Mouse (Mus musculus) liver, embryonic 12.5 days (tissue): ENCODE measurements at regions not wholly inside any gene's neighbourhood (a gene's known extent, or its start where the extent isn't known, plus 50 kb on each side); places are given as distances from the start of the nearest gene placed in this dataset.

Experiments used
- ATAC-seq: fragments of 200-750 bp; cut with Nextera tagmentation; 2 replicates; pipeline ENCODE4 v1.8.0; 2017; ENCODE audit warnings: moderate number of reproducible peaks, mild to moderate bottlenecking, moderate library complexity
- H3K27ac ChIP-seq: fragments of 300-500 bp; sonication (generic); 2 replicates; pipeline ENCODE4 v1.5.1; 2016; ENCODE audit warnings: mild to moderate bottlenecking
- H3K27me3 ChIP-seq: fragments of 300-500 bp; sonication (generic); replicated peaks from 2 replicates; pipeline ENCODE4 v1.6.1; 2016; ENCODE audit warnings: mild to moderate bottlenecking, moderate library complexity
- H3K36me3 ChIP-seq: fragments of 300-500 bp; sonication (generic); 2 replicates; pipeline ENCODE4 v1.6.1; 2016; ENCODE audit warnings: mild to moderate bottlenecking, moderate library complexity
- H3K4me1 ChIP-seq: fragments of 300-500 bp; sonication (generic); 2 replicates; pipeline ENCODE4 v1.6.1; 2016
- H3K4me2 ChIP-seq: fragments of 300-500 bp; sonication (generic); 2 replicates; pipeline ENCODE4 v1.6.1; 2016; ENCODE audit warnings: mild to moderate bottlenecking, moderate library complexity
- H3K4me3 ChIP-seq: fragments of 300-500 bp; sonication (generic); 2 replicates; pipeline ENCODE4 v1.5.1; 2016; ENCODE audit warnings: mild to moderate bottlenecking, moderate library complexity
- H3K9ac ChIP-seq: fragments of 300-500 bp; sonication (generic); 2 replicates; pipeline ENCODE4 v1.6.1; 2016; ENCODE audit warnings: mild to moderate bottlenecking, moderate library complexity
- H3K9me3 ChIP-seq: fragments of 300-500 bp; sonication (generic); replicated peaks from 2 replicates; pipeline ENCODE4 v1.6.1; 2016; ENCODE audit warnings: mild to moderate bottlenecking, moderate library complexity
- WGBS: fragments of 180-500 bp; shearing (Covaris S2); methylation state at CpG from one replicate; pipeline ENCODE4 v1.1.7; 2016; ENCODE audit not compliant: insufficient replicate concordance; 5-methylcytosine and 5-hydroxymethylcytosine counted together

DNA sequence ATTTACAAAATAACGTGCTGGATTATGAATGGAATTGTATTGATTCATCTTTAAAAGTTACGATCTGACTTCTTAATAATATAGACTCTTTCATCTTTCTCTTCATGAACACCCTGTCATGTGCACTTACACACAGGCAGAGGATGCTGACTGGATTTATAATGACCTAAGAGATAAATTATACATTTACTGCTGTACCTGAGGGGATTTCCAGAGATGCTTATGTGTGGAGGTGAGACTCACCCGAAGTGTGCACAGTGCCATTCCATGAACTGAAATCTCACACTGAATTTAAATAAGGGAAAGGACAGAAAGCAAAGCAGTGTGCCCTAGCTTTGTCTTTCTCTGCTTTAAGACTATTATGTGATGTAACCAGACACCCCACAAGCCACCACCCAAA lies 291.9 kb upstream of the Lrrn1 start:
- Histone ChIP-seq H3K9ac (no peak overlapping the region), H3K4me3 (no peak overlapping the region), H3K27ac (no peak overlapping the region), H3K27me3 (no peaks in the 10 kb centered on the region), H3K4me2 (no peak overlapping the region), H3K9me3 (no peaks in the 10 kb centered on the region), H3K36me3 (no peaks in the 10 kb centered on the region), H3K4me1 (no peaks in the 10 kb centered on the region)
- WGBS = 76% methylated on average over 3 of the region's 3 CpGs
- ATAC-seq = no peak

- Histone ChIP-seq H3K36me3 (no peaks in the 10 kb centered on the region), H3K27me3 (no peaks in the 10 kb centered on the region), H3K9ac (no peak overlapping the region), H3K27ac (no peak overlapping the region), H3K4me3 (no peak overlapping the region), H3K9me3 (no peaks in the 10 kb centered on the region), H3K4me2 (no peak overlapping the region), H3K4me1 (no peaks in the 10 kb centered on the region)
- 52% methylated on average over 3 of the region's 3 CpGs for WGBS
- ATAC-seq = no peak
These were observed 285.6 kb upstream of the Lrrn1 start for GRCm38 (mm10) chr6:107243981-107244380.

- Histone ChIP-seq H3K36me3 (no peaks in the 10 kb centered on the region), H3K4me3 (no peak overlapping the region), H3K27ac (no peak overlapping the region), H3K4me1 (no peaks in the 10 kb centered on the region), H3K9ac (no peak overlapping the region), H3K4me2 (no peak overlapping the region), H3K9me3 (no peaks in the 10 kb centered on the region), H3K27me3 (no peaks in the 10 kb centered on the region)
- 78% methylated on average over 15 of the region's 15 CpGs for WGBS
- ATAC-seq = no peak
These were observed 249.2 kb upstream of the Lrrn1 start for GRCm38 (mm10) chr6:107280348-107280747.

DNA sequence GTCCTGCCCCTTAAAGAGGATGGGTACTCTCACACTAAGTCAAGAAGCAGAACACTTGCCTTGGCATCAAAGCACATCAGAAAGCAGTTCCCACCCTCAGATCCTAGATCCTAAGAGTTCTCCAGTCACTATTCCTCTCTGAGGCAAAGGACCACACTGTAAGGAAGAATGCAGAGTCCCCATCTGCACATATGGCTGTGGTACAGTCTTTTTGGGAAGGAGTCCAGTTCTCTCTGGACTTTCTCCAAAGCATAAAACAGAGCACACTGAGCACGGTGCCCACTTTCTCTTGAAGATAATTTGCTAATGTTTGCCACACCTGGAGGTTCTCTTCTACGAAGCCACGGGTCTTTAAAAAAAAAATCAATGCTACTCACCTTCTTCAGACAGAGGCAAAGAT lies 238.7 kb upstream of the Lrrn1 start:
- H3K9ac ChIP-seq = no peak overlapping the region
- H3K4me3 ChIP-seq = no peak overlapping the region
- no peaks in the 10 kb centered on the region for H3K27me3 ChIP-seq
- ATAC-seq = no peak
- H3K4me2 ChIP-seq = no peak overlapping the region
- no peaks in the 10 kb centered on the region for H3K9me3 ChIP-seq
- no peaks in the 10 kb centered on the region for H3K36me3 ChIP-seq
- no peaks in the 10 kb centered on the region for H3K4me1 ChIP-seq
- WGBS = 69% methylated on average over 3 of the region's 3 CpGs
- no peak overlapping the region for H3K27ac ChIP-seq

DNA sequence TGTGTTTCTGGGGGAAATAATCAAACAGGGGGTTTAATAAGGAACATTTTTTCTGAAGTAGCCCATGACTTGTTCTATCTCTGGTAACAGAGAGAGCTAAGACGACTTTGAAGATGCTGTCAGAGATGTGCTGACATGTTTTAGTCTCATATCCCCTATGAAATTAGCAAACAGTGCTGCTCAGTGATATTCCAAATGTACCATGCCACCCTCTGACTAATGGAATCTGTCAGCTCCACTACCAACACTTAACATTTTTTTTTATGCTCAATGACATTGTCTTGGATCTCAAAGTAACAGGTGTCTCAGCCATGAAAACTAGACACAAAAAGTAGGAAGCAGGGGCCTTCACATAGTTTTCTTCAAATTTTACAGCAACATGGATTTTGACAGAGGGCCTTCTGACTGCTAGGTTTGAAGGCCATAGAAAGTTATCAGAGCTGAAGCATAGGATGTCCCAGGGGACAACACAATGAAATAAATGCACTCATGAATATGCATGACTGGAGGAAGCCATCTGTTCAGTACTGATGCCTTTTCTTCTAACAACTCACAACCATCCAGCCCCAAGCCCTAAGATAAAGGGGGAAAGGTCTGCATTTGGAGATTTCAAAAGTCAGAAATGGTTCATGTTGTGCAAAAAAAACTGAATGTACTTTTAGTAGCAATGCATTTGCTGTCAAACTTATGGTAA lies 225.7 kb upstream of the Lrrn1 start:
- Histone ChIP-seq H3K9me3 (no peaks in the 10 kb centered on the region), H3K27me3 (no peaks in the 10 kb centered on the region), H3K27ac (no peak overlapping the region), H3K4me2 (no peak overlapping the region), H3K4me3 (no peak overlapping the region), H3K36me3 (no peaks in the 10 kb centered on the region), H3K4me1 (no peaks in the 10 kb centered on the region), H3K9ac (no peak overlapping the region)
- ATAC-seq = no peak
- WGBS = 52% methylated on average over 1 of the region's 1 CpGs

DNA sequence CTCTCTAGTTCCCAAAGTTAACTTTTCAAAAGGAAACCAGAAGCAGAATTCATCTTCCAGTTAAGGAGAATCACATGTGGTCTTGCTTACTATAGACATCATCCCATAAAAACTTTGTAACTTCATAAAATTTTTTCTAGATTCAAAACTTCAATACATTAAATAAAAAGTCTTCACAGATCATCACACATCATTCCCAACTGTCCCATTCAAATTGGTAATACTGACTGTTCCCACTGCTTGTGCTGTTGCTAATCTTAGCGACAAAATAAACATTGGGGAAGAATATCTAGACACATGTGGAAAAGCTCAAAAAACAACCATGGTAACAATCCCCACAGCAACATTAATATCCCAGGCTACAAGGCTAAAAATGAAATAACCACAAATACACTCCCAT lies 210.0 kb upstream of the Lrrn1 start:
- no peaks in the 10 kb centered on the region for H3K36me3 ChIP-seq
- WGBS = 56% methylated on average over 1 of the region's 1 CpGs

DNA sequence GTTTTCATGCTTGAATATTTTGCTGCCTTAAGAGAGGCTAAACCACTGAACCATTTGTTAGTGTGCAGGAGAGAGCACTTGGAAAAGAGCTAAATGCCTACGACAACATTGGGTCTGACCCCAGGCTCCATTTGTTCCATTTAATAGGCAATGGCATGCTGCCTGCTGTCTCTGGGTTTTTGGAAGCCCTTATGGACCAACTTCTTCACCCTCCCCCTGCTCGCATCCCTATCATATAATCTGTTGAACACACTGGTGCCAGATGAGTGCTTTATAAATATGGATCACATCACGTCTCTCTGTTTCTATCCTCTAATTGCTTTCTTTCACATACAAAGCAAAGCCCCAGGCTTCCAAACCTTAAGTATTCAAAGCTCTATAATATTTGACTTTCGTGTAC lies 179.1 kb upstream of the Lrrn1 start:
- Histone ChIP-seq H3K4me3 (no peak overlapping the region), H3K9ac (no peak overlapping the region), H3K9me3 (no peaks in the 10 kb centered on the region), H3K27me3 (no peaks in the 10 kb centered on the region), H3K4me2 (no peak overlapping the region), H3K36me3 (no peaks in the 10 kb centered on the region), H3K27ac (no peak overlapping the region), H3K4me1 (no peaks in the 10 kb centered on the region)
- no peak for ATAC-seq
- 69% methylated on average over 4 of the region's 4 CpGs for WGBS

More for the DNA sequence above, 210.0 kb upstream of the Lrrn1 start:
- H3K27me3 ChIP-seq = no peaks in the 10 kb centered on the region
- H3K4me1 ChIP-seq = no peaks in the 10 kb centered on the region
- no peak overlapping the region for H3K4me3 ChIP-seq
- no peak overlapping the region for H3K27ac ChIP-seq
- no peak overlapping the region for H3K9ac ChIP-seq
- no peak overlapping the region for H3K4me2 ChIP-seq
- no peak for ATAC-seq
- no peaks in the 10 kb centered on the region for H3K9me3 ChIP-seq

- H3K9me3 ChIP-seq = no peaks in the 10 kb centered on the region
- no peak overlapping the region for H3K4me3 ChIP-seq
- no peak overlapping the region for H3K4me2 ChIP-seq
- no peak overlapping the region for H3K9ac ChIP-seq
- no peaks in the 10 kb centered on the region for H3K4me1 ChIP-seq
- no peak for ATAC-seq
- no peaks in the 10 kb centered on the region for H3K27me3 ChIP-seq
- H3K36me3 ChIP-seq = no peaks in the 10 kb centered on the region
- no peak overlapping the region for H3K27ac ChIP-seq
These were observed 154.3 kb upstream of the Lrrn1 start for GRCm38 (mm10) chr6:107375274-107375673.

DNA sequence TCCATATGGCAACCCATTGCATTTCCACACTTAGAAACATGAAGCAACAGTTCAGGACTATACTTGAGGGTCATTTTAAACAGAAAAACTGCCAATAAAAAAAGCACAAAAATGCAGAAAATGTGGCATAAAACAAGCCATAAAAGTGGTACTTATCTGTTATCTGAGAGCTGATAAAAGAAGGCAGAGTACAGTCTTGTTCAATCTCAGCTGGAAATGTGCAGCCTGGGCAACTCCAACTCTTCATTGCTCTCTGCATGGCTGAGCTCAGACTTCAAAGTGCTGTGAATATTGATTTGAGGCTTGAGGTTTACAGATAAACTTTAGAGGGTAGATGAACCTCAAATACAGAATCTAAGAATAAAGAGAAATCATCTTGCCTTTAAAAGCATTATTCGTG lies 151.1 kb upstream of the Lrrn1 start:
- H3K27me3 ChIP-seq = no peaks in the 10 kb centered on the region
- no peak for ATAC-seq
- 63% methylated on average over 1 of the region's 1 CpGs for WGBS
- no peak overlapping the region for H3K9ac ChIP-seq
- no peak overlapping the region for H3K4me2 ChIP-seq
- no peaks in the 10 kb centered on the region for H3K9me3 ChIP-seq
- no peaks in the 10 kb centered on the region for H3K4me1 ChIP-seq
- no peaks in the 10 kb centered on the region for H3K36me3 ChIP-seq
- H3K27ac ChIP-seq = no peak overlapping the region
- no peak overlapping the region for H3K4me3 ChIP-seq

DNA sequence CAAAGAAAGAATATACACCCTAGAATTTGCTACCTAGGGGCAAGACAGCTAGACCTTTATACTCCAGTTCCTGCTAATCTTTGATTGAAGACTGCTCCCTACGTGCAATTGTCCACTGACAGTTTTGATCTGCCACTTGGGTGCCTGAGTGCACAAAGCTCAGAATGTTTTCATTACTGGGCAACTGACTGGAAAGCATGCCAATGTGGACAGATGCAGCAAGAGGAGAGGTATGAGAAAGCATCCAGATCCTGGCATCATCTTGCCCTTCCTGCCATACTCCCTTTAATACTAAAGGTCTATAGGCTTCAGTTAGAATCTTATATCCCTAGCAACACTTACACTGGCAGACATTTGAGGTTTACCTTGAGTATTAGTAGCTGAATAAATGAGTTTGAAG lies 148.9 kb upstream of the Lrrn1 start:
- ATAC-seq = no peak
- Histone ChIP-seq H3K4me2 (no peak overlapping the region), H3K27ac (no peak overlapping the region), H3K36me3 (no peaks in the 10 kb centered on the region), H3K4me1 (no peaks in the 10 kb centered on the region), H3K4me3 (no peak overlapping the region), H3K9me3 (no peaks in the 10 kb centered on the region), H3K27me3 (no peaks in the 10 kb centered on the region), H3K9ac (no peak overlapping the region)
- WGBS = 68% methylated on average over 1 of the region's 1 CpGs

DNA sequence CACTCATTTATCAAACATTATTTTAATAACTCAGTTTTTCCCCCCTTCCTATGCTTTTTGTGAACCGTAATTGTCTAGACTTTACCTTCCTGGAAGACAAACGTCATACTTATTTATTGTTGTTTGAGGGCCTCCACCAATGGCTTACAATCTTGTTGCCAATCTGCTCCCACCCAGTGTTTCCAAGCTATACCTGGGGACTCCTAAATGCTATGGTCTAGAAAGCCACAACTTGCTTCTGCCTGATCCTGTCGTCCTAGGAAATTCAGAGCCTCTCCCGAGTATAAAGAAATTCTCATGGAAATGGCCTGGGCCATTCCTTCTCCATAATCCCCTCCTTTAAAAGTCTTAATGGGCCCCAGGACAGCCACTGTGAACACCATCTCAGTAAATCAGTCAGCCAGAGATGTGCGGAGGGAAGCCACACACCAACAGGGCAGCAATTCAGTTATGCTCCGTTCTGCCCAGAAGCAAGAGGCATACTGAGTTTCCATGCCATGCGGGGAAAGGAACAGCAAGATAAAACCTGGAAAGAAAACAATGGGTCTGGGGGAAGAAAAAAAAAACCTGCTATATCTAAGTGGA lies 143.4 kb upstream of the Lrrn1 start:
- Histone ChIP-seq H3K4me1 (no peaks in the 10 kb centered on the region), H3K9me3 (no peaks in the 10 kb centered on the region), H3K9ac (no peak overlapping the region), H3K27me3 (no peaks in the 10 kb centered on the region), H3K36me3 (no peaks in the 10 kb centered on the region), H3K4me2 (no peak overlapping the region), H3K4me3 (no peak overlapping the region), H3K27ac (no peak overlapping the region)
- 64% methylated on average over 7 of the region's 7 CpGs for WGBS
- ATAC-seq = no peak

DNA sequence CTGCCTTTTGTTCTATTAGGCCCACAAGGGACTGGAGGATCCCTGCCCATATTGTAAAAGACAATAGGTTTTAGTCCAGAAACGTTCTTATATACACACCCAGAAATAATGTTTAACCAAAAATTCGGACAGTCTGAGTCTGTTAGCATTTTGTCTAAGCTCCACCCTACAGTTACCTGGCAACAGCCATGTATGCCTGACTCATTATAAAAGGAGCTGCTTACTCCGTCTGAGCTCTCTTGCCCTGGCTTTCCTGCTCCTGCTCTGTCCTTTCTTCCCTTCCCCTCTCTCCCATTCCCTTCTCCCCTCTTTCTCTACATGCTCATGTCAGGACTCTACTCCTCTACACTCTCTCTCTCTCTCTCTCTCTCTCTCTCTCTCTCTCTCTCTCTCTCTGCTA lies 139.7 kb upstream of the Lrrn1 start:
- Histone ChIP-seq H3K4me1 (no peaks in the 10 kb centered on the region), H3K4me2 (no peak overlapping the region), H3K36me3 (no peaks in the 10 kb centered on the region), H3K27ac (no peak overlapping the region), H3K4me3 (no peak overlapping the region), H3K9me3 (no peaks in the 10 kb centered on the region), H3K9ac (no peak overlapping the region), H3K27me3 (no peaks in the 10 kb centered on the region)
- 52% methylated on average over 3 of the region's 3 CpGs for WGBS
- ATAC-seq = no peak

GRCm38 (mm10) chr6:107394611-107395010 lies 135.0 kb upstream of the Lrrn1 start:
- Histone ChIP-seq H3K27ac (no peak overlapping the region), H3K27me3 (no peaks in the 10 kb centered on the region), H3K9me3 (no peaks in the 10 kb centered on the region), H3K4me1 (no peaks in the 10 kb centered on the region), H3K4me3 (no peak overlapping the region), H3K36me3 (no peaks in the 10 kb centered on the region), H3K4me2 (no peak overlapping the region), H3K9ac (no peak overlapping the region)
- WGBS = 77% methylated on average over 2 of the region's 2 CpGs
- no peak for ATAC-seq
